Mouse (Mus musculus): ENCODE measurements around the gene Dcps.

- TF ChIP-seq POLR2A (IDR thresholded peaks at IDR 0.05; ENCODE audit: borderline replicate concordance, insufficient read depth, low read length) (no peak), CTCF (IDR thresholded peaks at IDR 0.05; ENCODE audit: borderline replicate concordance, insufficient read depth, low read depth, low read length) (no peak)
Measured at GRCm38 (mm10) chr9:35186430-35186829, 10.6 kb upstream of the Dcps start.
